Comparison of ENCODE assay signal across 12 mouse cellular contexts in the genomic region with DNA sequence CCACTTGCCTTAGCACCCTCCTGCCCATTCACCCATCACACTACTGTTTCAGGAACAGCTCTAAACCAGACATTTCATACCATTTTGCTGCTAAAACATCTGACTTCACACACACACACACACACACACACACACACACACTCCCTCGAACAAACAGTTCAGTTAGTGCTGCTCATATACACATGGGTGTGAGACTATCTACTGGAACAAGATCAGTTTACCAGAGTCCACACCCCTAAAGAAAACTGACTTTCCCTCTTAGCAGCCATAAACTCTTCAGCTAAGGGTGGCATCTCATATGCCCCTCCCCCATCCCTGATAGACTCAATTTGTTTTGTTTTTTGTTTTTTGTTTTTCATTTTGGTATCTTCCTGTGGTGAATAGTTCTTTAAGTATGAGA.
"Had no signal": no experiment of that assay in that cellular context is flagged by ENCODE, and none has a peak within 500 bp of the region (broad histone marks: within the 10 kb centered on the region; RNA-seq: fewer than 3 reads in every experiment).

No protein-coding gene starts in this region.

- ATAC-seq: inflammation-experienced regulatory T-cells, adult 6 months; lung, postnatal 0 days; midbrain, embryonic 15.5 days had no signal

- H3K9me3 ChIP-seq: limb, embryonic 10.5 days; midbrain, embryonic 15.5 days; neural tube, embryonic 12.5 days had no signal

- H3K9ac ChIP-seq: liver, embryonic 14.5 days; midbrain, embryonic 15.5 days; neural tube, embryonic 12.5 days had no signal

- DNase-seq: lung, adult 2 months; lung, postnatal 36 days; retina, postnatal 1 day; right cerebral cortex, postnatal 4 days; thymus, postnatal 14 days had no signal

- H3K27ac ChIP-seq: limb, embryonic 10.5 days; liver, embryonic 14.5 days; midbrain, embryonic 15.5 days; neural tube, embryonic 12.5 days had no signal

- H3K27me3 ChIP-seq: midbrain, embryonic 15.5 days; neural tube, embryonic 12.5 days had no signal

- H3K4me2 ChIP-seq: midbrain, embryonic 11.5 days; midbrain, embryonic 15.5 days; neural tube, embryonic 12.5 days had no signal

- H3K4me3 ChIP-seq: limb, embryonic 10.5 days; midbrain, embryonic 15.5 days; neural tube, embryonic 12.5 days had no signal
